Mouse (Mus musculus): ENCODE measurements around the gene Dynlt1a.
"Not testable (repeated sequence)": the region's sequence is repeated elsewhere in the genome, so short reads cannot be mapped to it uniquely, and the experiment has no call there.

Gene Dynlt1a

DNA sequence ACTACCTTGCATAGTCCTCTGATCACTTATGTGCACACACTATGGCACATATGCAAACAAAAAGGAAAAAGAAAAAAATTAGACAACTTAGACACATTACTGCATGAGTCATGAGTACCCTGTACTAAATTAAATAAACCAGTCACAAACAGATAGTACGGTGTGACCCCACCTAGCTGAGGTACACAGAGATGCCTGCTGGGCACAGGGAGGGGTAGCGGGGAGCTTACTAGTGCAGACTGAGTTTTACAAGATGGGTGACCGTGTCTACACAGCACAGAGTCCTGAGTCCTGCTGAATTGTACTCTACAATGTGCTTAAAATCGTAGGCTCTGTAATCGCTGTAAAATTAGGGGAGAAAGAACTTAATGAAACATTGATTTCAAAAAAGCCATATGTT is 31.1 kb downstream of the Dynlt1a start:
- not testable (repeated sequence) for DNase-seq

- DNase-seq, result not testable (repeated sequence)
These were observed 34.2 kb downstream of the Dynlt1a start for GRCm38 (mm10) chr17:6283137-6283536.

GRCm38 (mm10) chr17:6280513-6280912 is 36.8 kb downstream of the Dynlt1a start:
- not testable (repeated sequence) for DNase-seq

DNA sequence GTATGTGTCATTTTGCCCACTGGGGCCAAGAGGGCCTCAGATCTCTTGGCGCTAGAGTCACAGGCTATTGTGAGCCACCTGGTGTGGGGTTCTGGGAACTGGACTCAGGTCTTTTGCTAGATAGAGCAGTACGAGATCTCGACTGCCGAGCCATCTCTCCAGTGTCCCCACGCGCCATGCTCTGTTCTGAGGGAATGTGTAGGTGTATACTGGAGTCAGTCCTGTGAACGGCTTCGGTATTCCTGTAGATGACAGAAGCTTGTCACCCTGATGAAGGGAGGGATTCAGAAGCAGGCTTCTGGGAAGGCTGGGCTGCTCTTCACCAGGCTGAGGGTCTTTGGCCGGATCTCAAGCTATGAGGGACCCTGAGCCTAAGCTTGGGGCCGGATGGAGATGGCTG is 37.5 kb downstream of the Dynlt1a start:
- not testable (repeated sequence) for DNase-seq

GRCm38 (mm10) chr17:6279205-6279604 is 38.1 kb downstream of the Dynlt1a start:
- not testable (repeated sequence) for DNase-seq

- not testable (repeated sequence) for DNase-seq
These were observed 42.6 kb downstream of the Dynlt1a start for GRCm38 (mm10) chr17:6274693-6275092.

DNA sequence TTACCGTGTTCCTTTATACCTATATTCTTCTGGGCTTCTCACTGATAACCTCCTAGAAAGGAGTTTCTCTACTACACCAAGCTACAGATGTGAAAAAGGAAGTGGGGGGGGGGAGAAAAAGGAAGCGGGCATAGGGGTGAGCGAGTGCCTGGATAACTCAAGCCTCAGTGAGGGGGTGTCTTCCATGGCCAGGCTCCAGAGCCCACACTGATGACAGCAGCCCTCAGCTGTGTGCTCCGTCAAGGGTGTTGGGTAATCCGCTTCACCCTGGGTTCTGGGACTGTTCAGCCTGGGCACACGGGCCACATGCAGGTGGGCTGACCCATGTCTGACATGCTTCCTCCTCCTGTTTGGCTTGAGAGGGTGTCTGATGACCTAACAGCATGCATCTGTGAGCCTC is 45.3 kb downstream of the Dynlt1a start:
- not testable (repeated sequence) for DNase-seq

DNA sequence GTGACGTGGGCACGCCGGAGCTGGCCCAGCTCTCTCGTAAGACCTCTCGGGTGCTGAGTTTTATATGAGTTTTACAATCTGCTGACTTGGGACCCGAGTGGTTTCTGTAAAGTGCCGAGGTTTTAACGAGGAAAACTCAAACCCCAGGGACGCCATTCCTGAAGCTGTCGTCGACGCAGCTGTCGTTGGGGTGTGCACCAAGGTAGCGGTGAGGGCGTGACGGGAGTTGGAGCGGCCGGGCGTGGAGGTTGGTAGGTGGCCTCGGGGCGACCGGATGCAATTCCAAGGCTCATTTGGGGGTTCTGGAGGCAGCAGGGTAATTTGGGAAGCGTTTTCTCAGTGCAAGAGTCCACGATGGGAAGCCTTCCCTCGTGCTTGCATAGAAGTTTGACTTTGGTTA is 46.5 kb downstream of the Dynlt1a start:
- not testable (repeated sequence) for DNase-seq

GRCm38 (mm10) chr17:6269876-6270831 is 47.1 kb downstream of the Dynlt1a start:
- not testable (repeated sequence) for DNase-seq

GRCm38 (mm10) chr17:6257070-6257456 is 60.2 kb downstream of the Dynlt1a start:
- DNase-seq, result not testable (repeated sequence)

GRCm38 (mm10) chr17:6256400-6257069 is 60.8 kb downstream of the Dynlt1a start, which contains the start of gene Tmem181a:
Gene Tmem181a (plus strand): TSS chr17:6256860.
- not testable (repeated sequence) for DNase-seq
